Mouse (Mus musculus) myocyte (in vitro differentiated cells): Measurements from ENCODE around the gene Naa25. TPM values are rescaled to one million over a fixed set of nuclear protein-coding genes. Genes with fewer than 3 reads are reported as not detected.
"Not testable (repeated sequence)": the region's sequence is repeated elsewhere in the genome, so short reads cannot be mapped to it uniquely, and the experiment has no call there.

Source experiments
- H3K27me3 ChIP-seq: one replicate; pipeline ENCODE4 v1.6.1; 2011; ENCODE audit not compliant: control insufficient read depth, insufficient read depth, insufficient read length
- H3K36me3 ChIP-seq: one replicate; pipeline ENCODE4 v1.6.1; 2011; ENCODE audit not compliant: control insufficient read depth, insufficient read depth
- H3K4me2 ChIP-seq: one replicate; pipeline ENCODE4 v1.6.1; 2011; ENCODE audit warnings: low read depth, control low read depth
- H3K4me3 ChIP-seq: one replicate; pipeline ENCODE4 v1.5.1; 2011; ENCODE audit warnings: mild to moderate bottlenecking, control low read depth, moderate library complexity
- H3K79me2 ChIP-seq: one replicate; pipeline ENCODE4 v1.6.1; 2011; ENCODE audit not compliant: control insufficient read depth, insufficient read depth
- H3ac ChIP-seq: one replicate; pipeline ENCODE4 v1.6.1; 2011; ENCODE audit not compliant: control insufficient read depth, insufficient read length
- CEBPB ChIP-seq: IDR thresholded peaks from 2 replicates; pipeline ENCODE4 v1.6.1; 2011; ENCODE audit warnings: mild to moderate bottlenecking, moderate library complexity; ENCODE audit not compliant: poor library complexity, insufficient read depth, severe bottlenecking
- E2F4 ChIP-seq: IDR thresholded peaks from one replicate; pipeline ENCODE4 v1.6.1; 2011; ENCODE audit warnings: mild to moderate bottlenecking, control low read depth, moderate library complexity; ENCODE audit not compliant: insufficient read depth
- MAX ChIP-seq: IDR thresholded peaks from one replicate; pipeline ENCODE4 v1.6.1; 2011; ENCODE audit warnings: low read depth, mild to moderate bottlenecking, control low read depth
- MYOD1 ChIP-seq, 3 experiments: IDR thresholded peaks; one replicate each; pipeline ENCODE4 v1.6.1; 2011; ENCODE audit warnings: control low read depth in 2 of 3, low read depth in 2 of 3, mild to moderate bottlenecking in 2 of 3, moderate library complexity in 1 of 3; ENCODE audit not compliant: insufficient read length in 2 of 3, control insufficient read depth in 1 of 3
- MYOG ChIP-seq, 3 experiments: IDR thresholded peaks; one replicate each; pipeline ENCODE4 v1.6.1; 2011; ENCODE audit warnings: control low read depth in 2 of 3, low read depth in 2 of 3, mild to moderate bottlenecking in 2 of 3; ENCODE audit not compliant: insufficient read length in 2 of 3, control insufficient read depth in 1 of 3, insufficient read depth in 1 of 3
- POLR2A ChIP-seq: IDR thresholded peaks from one replicate; pipeline ENCODE4 v1.6.1; 2011; ENCODE audit warnings: low read depth, mild to moderate bottlenecking, control low read depth, moderate library complexity; ENCODE audit not compliant: insufficient read length
- POLR2AphosphoS2 ChIP-seq: IDR thresholded peaks from one replicate; pipeline ENCODE4 v1.6.1; 2011; ENCODE audit warnings: low read depth, control low read depth; ENCODE audit not compliant: insufficient read length
- REST ChIP-seq: IDR thresholded peaks from one replicate; pipeline ENCODE4 v1.6.1; 2011; ENCODE audit warnings: mild to moderate bottlenecking, control low read depth, moderate library complexity; ENCODE audit not compliant: insufficient read depth, insufficient read length
- SRF ChIP-seq: IDR thresholded peaks from one replicate; pipeline ENCODE4 v1.6.1; 2011; ENCODE audit warnings: low read depth; ENCODE audit not compliant: control insufficient read depth, insufficient read length
- TCF12 ChIP-seq: IDR thresholded peaks from one replicate; pipeline ENCODE4 v1.6.1; 2011; ENCODE audit warnings: mild to moderate bottlenecking, control low read depth; ENCODE audit not compliant: poor library complexity, insufficient read depth, severe bottlenecking
- TCF3 ChIP-seq: IDR thresholded peaks from one replicate; pipeline ENCODE4 v1.6.1; 2011; ENCODE audit warnings: low read depth, control low read depth; ENCODE audit not compliant: insufficient read length
- USF1 ChIP-seq: IDR thresholded peaks from one replicate; pipeline ENCODE4 v1.6.1; 2011; ENCODE audit warnings: low read depth, mild to moderate bottlenecking, control low read depth, moderate library complexity
- polyA plus RNA-seq: library from polyadenylated mRNA; unstranded; fragments of >200 nt; fragmentation: generic; extraction: Trizol; gene quantifications from one replicate; pipeline ENCODE4 v1.2.1, GENCODE M21; 2012; ENCODE audit warnings: missing spikeins

Naa25 gene
- polyA plus RNA-seq, 1 experiment = 22.0 TPM

GRCm38 (mm10) chr5:121367255-121367654, 30.5 kb upstream of the Naa25 start:
- H3K4me2 ChIP-seq = no peak overlapping the region
- TF ChIP-seq CEBPB (no peak), MYOG (IDR thresholded peaks at IDR 0.05; ENCODE audit: control insufficient read depth in 1 of 3, insufficient read depth in 1 of 3, insufficient read length in 2 of 3, low read depth in 2 of 3) (peak in 1 of 3 experiments; percentile 15)
- H3K36me3 ChIP-seq = no peaks in the 10 kb centered on the region
- H3K79me2 ChIP-seq = no peaks in the 10 kb centered on the region
- H3ac ChIP-seq = no peak overlapping the region
- H3K4me3 ChIP-seq = no peak overlapping the region
- no peaks in the 10 kb centered on the region for H3K27me3 ChIP-seq

- no peak overlapping the region for H3K4me3 ChIP-seq
- H3K4me2 ChIP-seq = no peak overlapping the region
- H3K27me3 ChIP-seq = no peaks in the 10 kb centered on the region
- H3K79me2 ChIP-seq = no peaks in the 10 kb centered on the region
- H3ac ChIP-seq = no peak overlapping the region
- H3K36me3 ChIP-seq = no peaks in the 10 kb centered on the region
- TF ChIP-seq CEBPB (no peak), MAX (no peak), POLR2A (no peak), REST (no peak), TCF3 (no peak), POLR2AphosphoS2 (no peak), TCF12 (no peak), E2F4 (no peak), MYOD1 (IDR thresholded peaks at IDR 0.05; ENCODE audit: control insufficient read depth in 1 of 3, insufficient read length in 2 of 3, low read depth in 2 of 3) (no peak), MYOG (IDR thresholded peaks at IDR 0.05; ENCODE audit: control insufficient read depth in 1 of 3, insufficient read depth in 1 of 3, insufficient read length in 2 of 3, low read depth in 2 of 3) (no peak), SRF (no peak)
Observed at GRCm38 (mm10) chr5:121371712-121372111, 26.0 kb upstream of the Naa25 start.

- peaks cover 16% of the 10 kb centered on the region for H3K36me3 ChIP-seq
- no peak overlapping the region for H3ac ChIP-seq
- H3K4me3 ChIP-seq = no peak overlapping the region
- no peaks in the 10 kb centered on the region for H3K79me2 ChIP-seq
- H3K27me3 ChIP-seq = no peaks in the 10 kb centered on the region
- TF ChIP-seq CEBPB = no peak
- TF ChIP-seq E2F4 = no peak
- TF ChIP-seq SRF = no peak
- TF ChIP-seq MYOG (IDR thresholded peaks at IDR 0.05; ENCODE audit: control insufficient read depth in 1 of 3, insufficient read depth in 1 of 3, insufficient read length in 2 of 3, low read depth in 2 of 3) = no peak
- TF ChIP-seq USF1 = no peak
- TF ChIP-seq TCF3 = no peak
- no peak overlapping the region for H3K4me2 ChIP-seq
Observed at GRCm38 (mm10) chr5:121374790-121375189, 22.9 kb upstream of the Naa25 start.

GRCm38 (mm10) chr5:121376972-121377371, 20.8 kb upstream of the Naa25 start:
- H3ac ChIP-seq, H3K79me2 ChIP-seq, H3K27me3 ChIP-seq, H3K4me3 ChIP-seq, H3K4me2 ChIP-seq: not testable (repeated sequence)
- peaks cover 18% of the 10 kb centered on the region for H3K36me3 ChIP-seq

- TF ChIP-seq TCF12 (no peak), MYOG (IDR thresholded peaks at IDR 0.05; ENCODE audit: control insufficient read depth in 1 of 3, insufficient read depth in 1 of 3, insufficient read length in 2 of 3, low read depth in 2 of 3) (no peak)
- no peak overlapping the region for H3ac ChIP-seq
- no peak overlapping the region for H3K4me2 ChIP-seq
- H3K4me3 ChIP-seq = no peak overlapping the region
- H3K79me2 ChIP-seq = no peaks in the 10 kb centered on the region
- no peaks in the 10 kb centered on the region for H3K27me3 ChIP-seq
- peaks cover 18% of the 10 kb centered on the region for H3K36me3 ChIP-seq
Observed at GRCm38 (mm10) chr5:121378678-121379256, 19.0 kb upstream of the Naa25 start.

GRCm38 (mm10) chr5:121380692-121381091, 17.0 kb upstream of the Naa25 start:
- peaks cover 18% of the 10 kb centered on the region for H3K36me3 ChIP-seq
- H3ac ChIP-seq = no peak overlapping the region
- no peak overlapping the region for H3K4me2 ChIP-seq
- TF ChIP-seq CEBPB (no peak), SRF (no peak), USF1 (no peak), TCF3 (no peak), TCF12 (no peak), MYOG (IDR thresholded peaks at IDR 0.05; ENCODE audit: control insufficient read depth in 1 of 3, insufficient read depth in 1 of 3, insufficient read length in 2 of 3, low read depth in 2 of 3) (no peak)
- no peak overlapping the region for H3K4me3 ChIP-seq
- H3K79me2 ChIP-seq = no peaks in the 10 kb centered on the region
- no peaks in the 10 kb centered on the region for H3K27me3 ChIP-seq
